Mouse (Mus musculus) midbrain, embryonic 11.5 days (tissue): ENCODE data around the gene Lrrfip1. TPM values are rescaled to one million over a fixed set of nuclear protein-coding genes. Genes with fewer than 3 reads are reported as not detected.

Experiments
- ATAC-seq: fragments of 200-750 bp; cut with Nextera tagmentation; 2 replicates; pipeline ENCODE4 v1.8.0; 2017; ENCODE audit warnings: moderate TSS enrichment, moderate library complexity; ENCODE audit not compliant: low FRiP score
- DNase-seq: peaks from one replicate; pipeline ENCODE4 v3.0.0; 2015; ENCODE audit warnings: low spot score; ENCODE audit errors: missing footprints
- H3K27ac ChIP-seq: fragments of 300-500 bp; sonication (generic); 2 replicates; pipeline ENCODE4 v1.5.1; 2014; ENCODE audit warnings: low read depth, low read length
- H3K27me3 ChIP-seq: fragments of 300-500 bp; sonication (generic); 2 replicates; pipeline ENCODE4 v1.6.1; 2014; ENCODE audit warnings: mild to moderate bottlenecking, low read length, moderate library complexity, mixed read lengths; ENCODE audit not compliant: control insufficient read depth, insufficient read depth
- H3K36me3 ChIP-seq: fragments of 300-500 bp; sonication (generic); 2 replicates; pipeline ENCODE4 v1.6.1; 2014; ENCODE audit warnings: mild to moderate bottlenecking, low read length, moderate library complexity, mixed read lengths; ENCODE audit not compliant: control insufficient read depth, insufficient read depth
- H3K4me1 ChIP-seq: fragments of 300-500 bp; sonication (generic); 2 replicates; pipeline ENCODE4 v1.6.1; 2014; ENCODE audit warnings: low read length; ENCODE audit not compliant: control insufficient read depth, insufficient read depth
- H3K4me2 ChIP-seq: fragments of 300-500 bp; sonication (generic); 2 replicates; pipeline ENCODE4 v1.6.1; 2014; ENCODE audit warnings: mild to moderate bottlenecking, moderate library complexity
- H3K4me3 ChIP-seq: fragments of 300-500 bp; sonication (generic); 2 replicates; pipeline ENCODE4 v1.5.1; 2014; ENCODE audit warnings: low read depth, low read length
- H3K9ac ChIP-seq: fragments of 300-500 bp; sonication (generic); 2 replicates; pipeline ENCODE4 v1.6.1; 2014; ENCODE audit warnings: low read length
- H3K9me3 ChIP-seq: fragments of 300-500 bp; sonication (generic); 2 replicates; pipeline ENCODE4 v1.6.1; 2016; ENCODE audit warnings: low read length; ENCODE audit not compliant: control insufficient read depth
- WGBS: fragments of 180-500 bp; shearing (Covaris S2); extraction: QIAGEN DNeasy Blood & Tissue Kit; methylation state at CpG from one replicate; pipeline ENCODE4 v1.1.7; 2014; 5-methylcytosine and 5-hydroxymethylcytosine counted together
- polyA plus RNA-seq: library from polyadenylated mRNA; unstranded; fragments of >200 nt; fragmentation: Nextera tagmentation; extraction: Ambion mirVana; gene quantifications from 2 replicates; pipeline ENCODE4 v1.2.1, GENCODE M21; 2014

Lrrfip1 gene
- polyA plus RNA-seq, 1 experiment from 2014 or later: 21.1 TPM

GRCm38 (mm10) chr1:91062363-91062762 lies 63.8 kb downstream of the Lrrfip1 start:
- WGBS: 36% methylated on average over 5 of the region's 5 CpGs
- H3K27ac ChIP-seq: no peak overlapping the region

GRCm38 (mm10) chr1:91064053-91064452 lies 65.5 kb downstream of the Lrrfip1 start:
- Histone ChIP-seq H3K9me3 (no peaks in the 10 kb centered on the region), H3K4me3 (no peak overlapping the region), H3K4me2 (no peak overlapping the region), H3K27me3 (no peaks in the 10 kb centered on the region), H3K4me1 (peaks cover 3% of the 10 kb centered on the region; the same call in 1 of the 2 replicates), H3K36me3 (no peaks in the 10 kb centered on the region), H3K9ac (no peak overlapping the region), H3K27ac (no peak overlapping the region)
- WGBS: 87% methylated on average over 2 of the region's 2 CpGs
- ATAC-seq: no peak
- DNase-seq: no peak

More at GRCm38 (mm10) chr1:91062363-91062762, 63.8 kb downstream of the Lrrfip1 start:
- Histone ChIP-seq H3K4me3 (no peak overlapping the region), H3K9ac (no peak overlapping the region), H3K36me3 (no peaks in the 10 kb centered on the region), H3K4me1 (peaks cover 3% of the 10 kb centered on the region; the same call in 1 of the 2 replicates), H3K4me2 (no peak overlapping the region), H3K27me3 (no peaks in the 10 kb centered on the region), H3K9me3 (no peaks in the 10 kb centered on the region)
- DNase-seq: peak; percentile 78
- no peak for ATAC-seq

DNA sequence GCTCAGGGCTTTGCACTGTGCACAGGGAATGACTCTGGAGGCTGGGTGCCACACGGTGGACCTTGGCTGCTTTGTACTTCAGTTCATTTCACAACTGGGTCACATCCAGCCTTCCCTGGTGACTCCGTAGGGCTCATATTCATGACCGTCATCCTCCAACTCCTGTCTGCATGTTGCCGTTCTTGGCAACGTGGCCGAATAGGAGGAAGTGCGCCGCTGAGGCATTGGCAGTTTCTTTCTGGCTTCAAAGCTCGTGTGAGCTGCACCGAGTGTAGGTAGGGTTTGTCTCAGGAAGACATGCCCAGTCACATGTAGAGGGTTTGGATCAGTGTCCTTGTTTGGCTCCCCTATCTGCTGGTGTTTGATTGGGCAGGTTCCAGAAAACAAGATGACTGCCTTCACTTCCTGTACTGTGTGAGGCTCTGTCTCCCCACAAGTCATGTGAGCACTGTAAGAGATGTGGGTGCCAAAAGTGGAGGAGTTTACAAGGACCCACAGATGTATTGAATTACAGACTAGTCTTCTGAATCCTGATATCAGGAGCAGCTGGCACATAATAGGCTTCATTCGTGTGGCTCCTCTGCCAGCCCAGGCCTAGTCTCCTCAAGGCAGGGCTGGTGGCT lies 66.5 kb downstream of the Lrrfip1 start:
- Histone ChIP-seq H3K4me1 (peaks cover 3% of the 10 kb centered on the region; the same call in 1 of the 2 replicates), H3K27me3 (no peaks in the 10 kb centered on the region), H3K4me3 (no peak overlapping the region), H3K9me3 (no peaks in the 10 kb centered on the region), H3K36me3 (no peaks in the 10 kb centered on the region), H3K4me2 (no peak overlapping the region), H3K27ac (no peak overlapping the region), H3K9ac (no peak overlapping the region)
- WGBS: 91% methylated on average over 11 of the region's 11 CpGs
- ATAC-seq (no peak), DNase-seq (no peak)

GRCm38 (mm10) chr1:91066061-91066460 lies 67.5 kb downstream of the Lrrfip1 start:
- no peaks in the 10 kb centered on the region for H3K27me3 ChIP-seq
- 91% methylated on average over 6 of the region's 6 CpGs for WGBS
- ATAC-seq (no peak), DNase-seq (no peak)
- peaks cover 3% of the 10 kb centered on the region; the same call in 1 of the 2 replicates for H3K4me1 ChIP-seq
- H3K27ac ChIP-seq: no peak overlapping the region
- no peaks in the 10 kb centered on the region for H3K36me3 ChIP-seq
- H3K9ac ChIP-seq: no peak overlapping the region
- H3K4me2 ChIP-seq: no peak overlapping the region
- no peak overlapping the region for H3K4me3 ChIP-seq
- H3K9me3 ChIP-seq: no peaks in the 10 kb centered on the region

GRCm38 (mm10) chr1:91066599-91066998 lies 68.1 kb downstream of the Lrrfip1 start:
- Histone ChIP-seq H3K4me2 (no peak overlapping the region), H3K9me3 (no peaks in the 10 kb centered on the region), H3K9ac (no peak overlapping the region), H3K4me3 (no peak overlapping the region), H3K27ac (no peak overlapping the region), H3K27me3 (no peaks in the 10 kb centered on the region), H3K36me3 (no peaks in the 10 kb centered on the region), H3K4me1 (peaks cover 3% of the 10 kb centered on the region; the same call in 1 of the 2 replicates)
- WGBS: 84% methylated on average over 2 of the region's 2 CpGs
- DNase-seq (no peak), ATAC-seq (no peak)

DNA sequence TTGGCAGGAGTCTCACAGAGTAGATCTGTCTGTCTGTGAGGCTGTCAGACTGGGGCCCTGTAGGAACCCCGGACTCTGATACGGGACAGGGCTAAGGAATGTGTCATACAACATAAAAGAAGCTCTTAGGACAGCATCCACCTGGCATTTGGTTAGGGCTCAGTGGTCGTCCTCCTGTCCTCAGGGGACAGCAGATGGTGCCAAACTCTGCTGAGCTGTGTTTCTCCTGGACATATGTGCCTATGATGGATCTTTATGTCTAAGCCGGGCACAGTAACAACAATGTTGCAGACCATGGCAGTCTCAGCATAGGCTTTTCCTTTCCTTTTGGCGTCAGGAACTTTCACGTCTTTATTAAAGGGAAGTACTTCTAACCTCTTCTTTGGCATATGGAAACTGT lies 69.2 kb downstream of the Lrrfip1 start:
- H3K4me3 ChIP-seq: no peak overlapping the region
- no peak overlapping the region for H3K9ac ChIP-seq
- no peak overlapping the region for H3K4me2 ChIP-seq
- no peaks in the 10 kb centered on the region for H3K36me3 ChIP-seq
- no peak overlapping the region for H3K27ac ChIP-seq
- 81% methylated on average over 6 of the region's 6 CpGs for WGBS
- no peaks in the 10 kb centered on the region for H3K27me3 ChIP-seq
- ATAC-seq: no peak
- no peaks in the 10 kb centered on the region for H3K9me3 ChIP-seq
- H3K4me1 ChIP-seq: no peaks in the 10 kb centered on the region
- no peak for DNase-seq

GRCm38 (mm10) chr1:91069575-91069974 lies 71.0 kb downstream of the Lrrfip1 start:
- 88% methylated on average over 6 of the region's 6 CpGs for WGBS

GRCm38 (mm10) chr1:91070547-91070946 lies 72.0 kb downstream of the Lrrfip1 start:
- H3K9ac ChIP-seq: no peak overlapping the region
- 87% methylated on average over 8 of the region's 8 CpGs for WGBS
- ATAC-seq: no peak
- H3K27me3 ChIP-seq: no peaks in the 10 kb centered on the region
- no peak overlapping the region for H3K27ac ChIP-seq
- H3K4me1 ChIP-seq: no peaks in the 10 kb centered on the region
- H3K36me3 ChIP-seq: no peaks in the 10 kb centered on the region
- no peaks in the 10 kb centered on the region for H3K9me3 ChIP-seq
- no peak overlapping the region for H3K4me2 ChIP-seq
- no peak overlapping the region for H3K4me3 ChIP-seq
- DNase-seq: no peak

More at GRCm38 (mm10) chr1:91069575-91069974, 71.0 kb downstream of the Lrrfip1 start:
- Histone ChIP-seq H3K4me3 (no peak overlapping the region), H3K4me1 (no peaks in the 10 kb centered on the region), H3K9ac (no peak overlapping the region), H3K4me2 (no peak overlapping the region), H3K27me3 (no peaks in the 10 kb centered on the region), H3K36me3 (no peaks in the 10 kb centered on the region), H3K9me3 (no peaks in the 10 kb centered on the region), H3K27ac (no peak overlapping the region)
- DNase-seq (no peak), ATAC-seq (no peak)

- Histone ChIP-seq H3K4me2 (no peak overlapping the region), H3K4me3 (no peak overlapping the region), H3K4me1 (no peaks in the 10 kb centered on the region), H3K27me3 (no peaks in the 10 kb centered on the region), H3K9me3 (no peaks in the 10 kb centered on the region), H3K9ac (no peak overlapping the region), H3K36me3 (no peaks in the 10 kb centered on the region), H3K27ac (no peak overlapping the region)
- WGBS: 90% methylated on average over 10 of the region's 10 CpGs
- DNase-seq (no peak), ATAC-seq (no peak)
Measured at GRCm38 (mm10) chr1:91071671-91072290, 73.2 kb downstream of the Lrrfip1 start.
